Mouse (Mus musculus) liver, adult 2 months (tissue): Measurements from ENCODE around the gene Magi2.

Source experiments
- CTCF ChIP-seq: fragments of 200-500 bp; IDR thresholded peaks from 2 replicates; pipeline ENCODE4 v1.5.1; 2011; ENCODE audit warnings: low read depth, low read length, control low read depth
- POLR2A ChIP-seq: fragments of 200-500 bp; IDR thresholded peaks from 2 replicates; pipeline ENCODE4 v1.6.1; 2011; ENCODE audit warnings: low read length, control low read depth; ENCODE audit not compliant: insufficient read depth; ENCODE audit errors: extremely low read depth

DNA sequence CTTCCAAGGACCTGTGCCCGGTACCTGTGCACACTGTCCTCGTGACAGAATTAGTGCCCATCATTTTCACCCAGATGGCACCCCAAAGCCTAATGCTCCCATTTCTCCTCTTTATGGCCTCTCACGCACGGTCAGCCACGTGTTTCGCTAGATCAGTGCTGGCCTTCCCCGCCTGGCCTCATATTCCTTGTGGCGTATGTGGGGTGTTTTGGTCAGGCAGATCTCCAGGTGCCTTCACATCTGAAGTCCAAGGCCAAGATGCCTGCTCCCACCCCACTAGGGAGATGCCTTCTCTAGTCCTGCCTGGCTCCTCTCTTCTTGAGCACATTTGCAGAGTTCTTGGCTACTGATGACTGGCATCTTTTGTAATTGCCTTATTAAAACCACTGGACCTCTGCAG is 1515.1 kb downstream of the Magi2 start:
- TF ChIP-seq POLR2A (no peak), CTCF (no peak)
